Mouse (Mus musculus) ES-E14 (cell line): ENCODE results near the gene Hdac11.

ENCODE experiments used
- CHD2 ChIP-seq: IDR thresholded peaks from 2 replicates; pipeline ENCODE4 v1.6.1; 2014; ENCODE audit warnings: mild to moderate bottlenecking, low read depth, low read length, inconsistent platforms
- HCFC1 ChIP-seq: IDR thresholded peaks from 2 replicates; pipeline ENCODE4 v1.6.1; 2012; ENCODE audit warnings: low read length, inconsistent platforms, borderline replicate concordance; ENCODE audit not compliant: insufficient read depth
- MAFK ChIP-seq: IDR thresholded peaks from 2 replicates; pipeline ENCODE4 v1.6.1; 2014; ENCODE audit warnings: mild to moderate bottlenecking, low read depth, low read length, inconsistent platforms; ENCODE audit not compliant: insufficient read depth
- ZC3H11A ChIP-seq: IDR thresholded peaks from 2 replicates; pipeline ENCODE4 v1.6.1; 2012; ENCODE audit warnings: low read depth, mild to moderate bottlenecking, inconsistent platforms, low read length, borderline replicate concordance
- ZNF384 ChIP-seq: IDR thresholded peaks from 2 replicates; pipeline ENCODE4 v1.6.1; 2012; ENCODE audit warnings: low read depth, low read length, inconsistent platforms

- TF ChIP-seq HCFC1, result no peak
- TF ChIP-seq ZNF384, result no peak
- TF ChIP-seq ZC3H11A, result no peak
- TF ChIP-seq MAFK, result no peak
- TF ChIP-seq CHD2, result no peak
These were observed 26.6 kb downstream of the Hdac11 start for GRCm38 (mm10) chr6:91183041-91183440.
